Mouse (Mus musculus) bone marrow macrophage, adult 2 months (primary cell): ENCODE results near the gene Sctr.

Experiments used
- CTCF ChIP-seq: IDR thresholded peaks from 2 replicates; pipeline ENCODE4 v1.5.1; 2012; ENCODE audit warnings: low read depth, mild to moderate bottlenecking, low read length, moderate library complexity
- POLR2A ChIP-seq: IDR thresholded peaks from 2 replicates; pipeline ENCODE4 v1.6.1; 2012; ENCODE audit warnings: mild to moderate bottlenecking, low read depth, low read length, borderline replicate concordance

DNA sequence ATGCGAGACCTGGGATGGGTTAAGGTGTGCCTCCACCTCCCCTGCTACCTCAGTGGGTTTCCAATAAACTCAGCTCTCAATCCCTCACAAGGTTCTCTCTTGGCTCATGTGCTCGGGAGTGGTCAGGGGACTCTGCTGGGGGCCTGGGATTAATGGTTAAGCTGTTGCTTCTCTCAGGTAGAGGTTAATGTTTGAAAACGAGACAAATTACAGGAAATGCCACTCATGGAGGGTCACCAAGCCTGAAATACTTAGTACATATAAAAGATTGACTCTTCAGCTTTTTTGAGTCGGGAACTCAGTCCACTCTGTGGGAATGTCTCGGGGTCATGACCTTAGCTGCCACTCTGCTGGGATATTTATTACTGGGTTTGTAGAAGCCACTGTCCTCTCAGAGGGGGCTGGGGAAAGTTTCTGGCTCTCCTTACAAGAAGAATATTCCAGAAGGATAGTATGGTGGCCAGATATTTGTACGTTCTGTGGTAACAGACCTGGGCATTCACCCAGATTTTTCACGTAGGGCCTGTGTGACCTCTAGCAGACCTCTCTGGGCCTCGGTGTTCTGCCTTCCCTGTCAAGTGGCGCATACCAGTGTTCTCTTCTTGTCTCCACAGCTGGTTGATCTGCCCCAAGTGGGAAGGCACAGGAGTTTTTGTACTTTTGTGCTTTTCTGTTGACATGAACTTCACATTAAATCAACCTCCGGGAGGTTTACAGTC, 17.8 kb downstream of the Sctr start:
- TF ChIP-seq POLR2A = no peak
- TF ChIP-seq CTCF = no peak
